Mouse (Mus musculus): ENCODE data around the gene Id1. TPM values are rescaled to one million over a fixed set of nuclear protein-coding genes. Genes with fewer than 3 reads are reported as not detected.

The Id1 gene
- polyA plus RNA-seq, 1 experiment, result 67.7 TPM

GRCm38 (mm10) chr2:152729013-152729635, 6.9 kb upstream of the Id1 start:
- no peak for TF ChIP-seq POLR2A (IDR thresholded peaks at IDR 0.05; ENCODE audit: low read depth, low read length)
- TF ChIP-seq CTCF (IDR thresholded peaks at IDR 0.05; ENCODE audit: borderline replicate concordance, insufficient read depth, low read length), result no peak
- Histone ChIP-seq H3K27ac (ENCODE audit: insufficient read depth, low read length) (no peak overlapping the region), H3K4me1 (ENCODE audit: control insufficient read depth, insufficient read depth, low read length) (peaks cover 7% of the 10 kb centered on the region; the same call in 1 of the 2 replicates), H3K4me3 (ENCODE audit: insufficient read depth, low read length) (no peak overlapping the region)

- H3K27ac ChIP-seq (ENCODE audit: insufficient read depth, low read length), result peak overlapping the region; percentile 9; the same call in 1 of the 2 replicates
- peaks cover 7% of the 10 kb centered on the region; the same call in 1 of the 2 replicates for H3K4me1 ChIP-seq (ENCODE audit: control insufficient read depth, insufficient read depth, low read length)
- H3K4me3 ChIP-seq (ENCODE audit: insufficient read depth, low read length), result no peak overlapping the region
- no peak for TF ChIP-seq POLR2A (IDR thresholded peaks at IDR 0.05; ENCODE audit: low read depth, low read length)
Measured at GRCm38 (mm10) chr2:152729636-152730020, 6.4 kb upstream of the Id1 start.

- TF ChIP-seq POLR2A (IDR thresholded peaks at IDR 0.05; ENCODE audit: low read depth, low read length), result no peak
- no peak for TF ChIP-seq CTCF (IDR thresholded peaks at IDR 0.05; ENCODE audit: borderline replicate concordance, insufficient read depth, low read length)
- Histone ChIP-seq H3K27ac (ENCODE audit: insufficient read depth, low read length) (no peak overlapping the region), H3K4me3 (ENCODE audit: insufficient read depth, low read length) (no peak overlapping the region), H3K4me1 (ENCODE audit: control insufficient read depth, insufficient read depth, low read length) (peaks cover 7% of the 10 kb centered on the region; the same call in 1 of the 2 replicates)
Measured at GRCm38 (mm10) chr2:152733201-152733600, 2.9 kb upstream of the Id1 start.

- peaks cover 3% of the 10 kb centered on the region; the same call in 1 of the 2 replicates for H3K4me1 ChIP-seq (ENCODE audit: control insufficient read depth, insufficient read depth, low read length)
- TF ChIP-seq CTCF (IDR thresholded peaks at IDR 0.05; ENCODE audit: borderline replicate concordance, insufficient read depth, low read length), result no peak
- no peak for TF ChIP-seq POLR2A (IDR thresholded peaks at IDR 0.05; ENCODE audit: low read depth, low read length)
- no peak overlapping the region for H3K4me3 ChIP-seq (ENCODE audit: insufficient read depth, low read length)
- H3K27ac ChIP-seq (ENCODE audit: insufficient read depth, low read length), result no peak overlapping the region
Measured at GRCm38 (mm10) chr2:152734501-152734900, 1.6 kb upstream of the Id1 start.

- TF ChIP-seq POLR2A (IDR thresholded peaks at IDR 0.05; ENCODE audit: low read depth, low read length) (peak; percentile 39), CTCF (IDR thresholded peaks at IDR 0.05; ENCODE audit: borderline replicate concordance, insufficient read depth, low read length) (no peak)
- Histone ChIP-seq H3K4me1 (ENCODE audit: control insufficient read depth, insufficient read depth, low read length) (peaks cover 4% of the 10 kb centered on the region; the same call in 1 of the 2 replicates), H3K4me3 (ENCODE audit: insufficient read depth, low read length) (no peak overlapping the region), H3K27ac (ENCODE audit: insufficient read depth, low read length) (peak overlapping the region; percentile 73)
Measured at GRCm38 (mm10) chr2:152734984-152735383, 1.1 kb upstream of the Id1 start.

- Histone ChIP-seq H3K4me3 (ENCODE audit: insufficient read depth, low read length) (peak overlapping the region; percentile 69), H3K4me1 (ENCODE audit: control insufficient read depth, insufficient read depth, low read length) (peaks cover 4% of the 10 kb centered on the region; the same call in 1 of the 2 replicates), H3K27ac (ENCODE audit: insufficient read depth, low read length) (peak overlapping the region; percentile 16)
- TF ChIP-seq CTCF (IDR thresholded peaks at IDR 0.05; ENCODE audit: borderline replicate concordance, insufficient read depth, low read length) (no peak), POLR2A (IDR thresholded peaks at IDR 0.05; ENCODE audit: low read depth, low read length) (no peak)
Measured at GRCm38 (mm10) chr2:152736748-152737147, 697 bp downstream of the Id1 start.

- Histone ChIP-seq H3K4me3 (ENCODE audit: insufficient read depth, low read length) (peak overlapping the region; percentile 69), H3K27ac (ENCODE audit: insufficient read depth, low read length) (peak overlapping the region; percentile 16), H3K4me1 (ENCODE audit: control insufficient read depth, insufficient read depth, low read length) (peaks cover 4% of the 10 kb centered on the region; the same call in 1 of the 2 replicates)
- TF ChIP-seq POLR2A (IDR thresholded peaks at IDR 0.05; ENCODE audit: low read depth, low read length) (peak; percentile 39), CTCF (IDR thresholded peaks at IDR 0.05; ENCODE audit: borderline replicate concordance, insufficient read depth, low read length) (no peak)
Measured at GRCm38 (mm10) chr2:152737306-152738221, 1.5 kb downstream of the Id1 start.

- H3K27ac ChIP-seq (ENCODE audit: insufficient read depth, low read length), result peak overlapping the region; percentile 16
- peak; percentile 10 for TF ChIP-seq POLR2A (IDR thresholded peaks at IDR 0.05; ENCODE audit: low read depth, low read length)
- TF ChIP-seq CTCF (IDR thresholded peaks at IDR 0.05; ENCODE audit: borderline replicate concordance, insufficient read depth, low read length), result no peak
- peak overlapping the region; percentile 69 for H3K4me3 ChIP-seq (ENCODE audit: insufficient read depth, low read length)
- peaks cover 4% of the 10 kb centered on the region; the same call in 1 of the 2 replicates for H3K4me1 ChIP-seq (ENCODE audit: control insufficient read depth, insufficient read depth, low read length)
Measured at GRCm38 (mm10) chr2:152738341-152738740, 2.3 kb downstream of the Id1 start.

- Histone ChIP-seq H3K4me3 (ENCODE audit: insufficient read depth, low read length) (0 out of 2 replicates have a peak overlapping the region, but pooled peaks have one; percentile 3), H3K4me1 (ENCODE audit: control insufficient read depth, insufficient read depth, low read length) (peaks cover 4% of the 10 kb centered on the region; the same call in 1 of the 2 replicates), H3K27ac (ENCODE audit: insufficient read depth, low read length) (peak overlapping the region; percentile 79)
- TF ChIP-seq POLR2A (IDR thresholded peaks at IDR 0.05; ENCODE audit: low read depth, low read length) (peak; percentile 57), CTCF (IDR thresholded peaks at IDR 0.05; ENCODE audit: borderline replicate concordance, insufficient read depth, low read length) (no peak)
Measured at GRCm38 (mm10) chr2:152739031-152739841, 3.2 kb downstream of the Id1 start.

Measured in embryonic fibroblast, embryonic 13.5 days (primary cell).